Mouse (Mus musculus): ENCODE measurements around the gene Lonp1. TPM values are rescaled to one million over a fixed set of nuclear protein-coding genes. Genes with fewer than 3 reads are reported as not detected.

The Lonp1 gene
- total RNA-seq (2014; rRNA removed) (67.0 and 72.5 TPM in 2 replicates), polyA plus RNA-seq (2015; fragmentation: Nextera tagmentation; extraction: Ambion mirVana) (38.6 and 39.7 TPM in 2 replicates)

GRCm38 (mm10) chr17:56626754-56627470 is at the start of gene Lonp1:
Lonp1 (minus strand) TSS chr17:56626887.
- H3K9ac ChIP-seq (replicated peaks; ENCODE audit: low read length): peak within 1 kb of the TSS; percentile 75
- H3K36me3 ChIP-seq (ENCODE audit: insufficient read depth, low read length): peaks cover 16% of the 10 kb centered on the region
- peak within 1 kb of the TSS; percentile 79 for H3K4me2 ChIP-seq (ENCODE audit: low read depth, low read length)
- WGBS: under 1% methylated on average over 48 of the region's 51 CpGs
- DNase-seq (ENCODE audit: low spot score): peak; percentile 99
- peak within 1 kb of the TSS; percentile 78 for H3K4me3 ChIP-seq (ENCODE audit: low read length)
- H3K27ac ChIP-seq: peak within 1 kb of the TSS; percentile 75
- peak; percentile 89 for ATAC-seq
- H3K4me1 ChIP-seq (ENCODE audit: insufficient read depth, low read length): peaks cover 8% of the 10 kb centered on the region; the same call in 1 of the 2 replicates
- no peaks in the 10 kb centered on the region for H3K27me3 ChIP-seq (ENCODE audit: insufficient read depth, low read length)
- no peaks in the 10 kb centered on the region for H3K9me3 ChIP-seq (ENCODE audit: low read length)
- no peak for TF ChIP-seq CTCF (IDR thresholded peaks at IDR 0.05; ENCODE audit: low read depth)

GRCm38 (mm10) chr17:56673647-56674416 is 47.1 kb upstream of the Lonp1 start:
- DNase-seq (ENCODE audit: low spot score) (peak; percentile 12), ATAC-seq (no peak)
- no peaks in the 10 kb centered on the region; the same call in none of the 2 replicates for H3K4me1 ChIP-seq (ENCODE audit: insufficient read depth, low read length)
- H3K9ac ChIP-seq (replicated peaks; ENCODE audit: low read length): peak overlapping the region; percentile 95
- H3K4me2 ChIP-seq (ENCODE audit: low read depth, low read length): peak overlapping the region; percentile 83
- WGBS: 4% methylated on average over 27 of the region's 37 CpGs
- H3K4me3 ChIP-seq (ENCODE audit: low read length): peak overlapping the region; percentile 83
- TF ChIP-seq CTCF (IDR thresholded peaks at IDR 0.05; ENCODE audit: low read depth): no peak
- no peaks in the 10 kb centered on the region for H3K9me3 ChIP-seq (ENCODE audit: low read length)
- no peaks in the 10 kb centered on the region for H3K27me3 ChIP-seq (ENCODE audit: insufficient read depth, low read length)
- peak overlapping the region; percentile 87 for H3K27ac ChIP-seq
- H3K36me3 ChIP-seq (ENCODE audit: insufficient read depth, low read length): peaks cover 6% of the 10 kb centered on the region; the same call in 1 of the 2 replicates

GRCm38 (mm10) chr17:56672941-56673646 is 46.4 kb upstream of the Lonp1 start, which contains the start of gene Ranbp3:
Ranbp3 (plus strand) TSS chr17:56673294.
- Histone ChIP-seq H3K36me3 (ENCODE audit: insufficient read depth, low read length) (peaks cover 6% of the 10 kb centered on the region; the same call in 1 of the 2 replicates), H3K4me1 (ENCODE audit: insufficient read depth, low read length) (no peaks in the 10 kb centered on the region; the same call in none of the 2 replicates), H3K9ac (replicated peaks; ENCODE audit: low read length) (peak within 1 kb of the TSS; percentile 95), H3K4me3 (ENCODE audit: low read length) (peak within 1 kb of the TSS; percentile 83), H3K27me3 (ENCODE audit: insufficient read depth, low read length) (no peaks in the 10 kb centered on the region), H3K27ac (peak within 1 kb of the TSS; percentile 87), H3K9me3 (ENCODE audit: low read length) (no peaks in the 10 kb centered on the region), H3K4me2 (ENCODE audit: low read depth, low read length) (peak within 1 kb of the TSS; percentile 83)
- WGBS: 0% methylated on average over 45 of the region's 66 CpGs
- DNase-seq (ENCODE audit: low spot score): peak; percentile 100
- peak; percentile 93 for ATAC-seq
- TF ChIP-seq CTCF (IDR thresholded peaks at IDR 0.05; ENCODE audit: low read depth): no peak

GRCm38 (mm10) chr17:56669766-56670165 is 43.1 kb upstream of the Lonp1 start:
- DNase-seq (ENCODE audit: low spot score) (no peak), ATAC-seq (no peak)
- Histone ChIP-seq H3K9ac (replicated peaks; ENCODE audit: low read length) (no peak overlapping the region), H3K9me3 (ENCODE audit: low read length) (no peaks in the 10 kb centered on the region), H3K4me1 (ENCODE audit: insufficient read depth, low read length) (no peaks in the 10 kb centered on the region; the same call in none of the 2 replicates), H3K36me3 (ENCODE audit: insufficient read depth, low read length) (no peaks in the 10 kb centered on the region), H3K4me2 (ENCODE audit: low read depth, low read length) (no peak overlapping the region), H3K27me3 (ENCODE audit: insufficient read depth, low read length) (no peaks in the 10 kb centered on the region), H3K27ac (no peak overlapping the region), H3K4me3 (ENCODE audit: low read length) (no peak overlapping the region)
- WGBS: 87% methylated on average over 8 of the region's 8 CpGs
- no peak for TF ChIP-seq CTCF (IDR thresholded peaks at IDR 0.05; ENCODE audit: low read depth)

- DNase-seq (ENCODE audit: low spot score) (peak; percentile 92), ATAC-seq (peak; percentile 16)
- Histone ChIP-seq H3K9ac (replicated peaks; ENCODE audit: low read length) (peak overlapping the region; percentile 10; the same call in 1 of the 2 replicates), H3K27ac (no peak overlapping the region), H3K4me1 (ENCODE audit: insufficient read depth, low read length) (no peaks in the 10 kb centered on the region; the same call in 1 of the 2 replicates), H3K4me2 (ENCODE audit: low read depth, low read length) (peak overlapping the region; percentile 70), H3K27me3 (ENCODE audit: insufficient read depth, low read length) (no peaks in the 10 kb centered on the region), H3K9me3 (ENCODE audit: low read length) (no peaks in the 10 kb centered on the region), H3K36me3 (ENCODE audit: insufficient read depth, low read length) (no peaks in the 10 kb centered on the region), H3K4me3 (ENCODE audit: low read length) (peak overlapping the region; percentile 36)
- 4% methylated on average over 31 of the region's 31 CpGs for WGBS
- peak; percentile 95 for TF ChIP-seq CTCF (IDR thresholded peaks at IDR 0.05; ENCODE audit: low read depth)
Observed at GRCm38 (mm10) chr17:56668384-56669144, 41.9 kb upstream of the Lonp1 start.

All from hindbrain, postnatal 0 days (tissue).